Mouse (Mus musculus) embryo, embryonic 11 days (tissue): ENCODE results near the gene St6galnac3.
A peak's percentile ranks its signal among the peaks of the same experiment; 100 is the strongest.

Experiments
- DNase-seq: peaks from one replicate; pipeline ENCODE4 v3.0.0-alpha.2; 2015

The St6galnac3 gene

GRCm38 (mm10) chr3:153272241-153272640 lies 452.7 kb downstream of the St6galnac3 start:
- DNase-seq: no peak

DNA sequence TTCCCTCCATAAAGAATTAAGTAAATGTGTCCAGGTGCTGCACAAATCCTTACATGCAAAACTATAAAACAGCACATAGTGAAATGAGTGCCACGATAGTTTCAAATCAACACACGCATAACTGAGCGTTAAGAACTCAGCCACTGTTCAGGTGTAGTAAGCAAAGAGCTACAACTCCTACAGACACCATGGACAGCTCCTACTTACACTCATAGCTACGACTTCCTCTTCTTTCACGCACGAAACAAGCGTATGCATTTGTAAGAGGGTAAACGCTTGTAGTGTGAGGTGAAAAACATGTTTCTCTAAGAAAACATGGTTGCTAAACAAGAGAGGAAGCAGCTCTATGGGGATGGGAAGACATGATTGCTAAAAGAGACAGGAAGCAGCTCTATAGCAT lies 457.6 kb downstream of the St6galnac3 start:
- peak; percentile 69 for DNase-seq

DNA sequence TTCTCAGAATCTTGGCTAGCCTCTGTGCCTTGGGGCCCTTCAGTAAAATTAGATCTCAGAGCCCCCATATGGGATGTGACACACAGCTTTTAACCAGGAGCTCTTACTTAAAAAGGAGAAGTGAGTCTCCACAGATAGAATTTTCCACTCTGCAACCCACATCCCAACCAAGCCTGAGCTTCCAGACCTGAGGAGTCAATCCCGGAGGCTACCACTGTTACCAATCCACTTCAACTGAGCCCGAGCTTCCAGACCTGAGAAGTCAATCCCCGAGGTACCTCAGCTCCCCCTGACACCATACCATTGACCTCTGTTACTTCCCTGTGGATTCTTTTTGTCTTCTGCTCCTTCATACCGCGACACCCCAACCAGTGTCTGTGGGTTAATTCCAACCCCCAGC lies 463.0 kb downstream of the St6galnac3 start:
- DNase-seq: no peak

- DNase-seq: no peak
Observed at GRCm38 (mm10) chr3:153260225-153260933, 464.6 kb downstream of the St6galnac3 start.

DNA sequence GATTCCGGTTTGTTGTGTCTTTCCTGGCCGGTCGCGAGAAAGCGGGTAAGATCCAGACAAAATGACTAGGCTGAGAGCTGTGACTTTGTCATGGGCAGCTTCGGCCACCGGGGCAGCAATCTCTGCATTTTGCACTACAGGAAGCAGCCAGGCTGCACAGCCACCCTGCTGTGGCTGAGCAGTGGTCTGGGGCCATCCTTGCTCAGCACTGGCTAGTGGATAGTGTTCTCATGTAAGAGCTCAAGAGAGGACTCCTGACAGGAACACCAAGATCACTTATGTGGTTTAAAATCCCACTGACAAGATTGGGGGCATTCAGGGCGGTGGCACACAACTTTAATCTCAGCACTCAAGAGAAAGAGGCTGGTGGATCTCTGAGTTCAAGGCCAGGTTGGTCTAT lies 469.1 kb downstream of the St6galnac3 start:
- DNase-seq: no peak

DNA sequence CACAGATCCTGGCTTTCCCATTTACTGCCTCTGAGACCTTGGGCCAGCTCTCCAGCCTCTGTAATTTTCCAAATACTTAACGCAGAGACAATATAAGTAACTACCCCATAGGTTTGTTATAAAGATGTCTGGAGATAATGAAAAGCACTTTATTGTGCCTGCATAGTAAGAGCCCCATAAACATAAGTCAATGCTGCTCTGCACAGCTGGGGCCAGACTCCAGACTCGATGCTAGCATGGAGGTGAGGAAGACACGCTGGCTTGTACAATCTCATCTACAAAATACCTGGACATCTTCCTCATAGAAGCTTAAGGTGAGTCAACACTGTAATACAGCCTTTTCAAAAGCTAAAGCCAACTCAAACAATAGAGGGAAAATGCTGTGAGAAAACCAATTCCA lies 473.3 kb downstream of the St6galnac3 start:
- DNase-seq: no peak

GRCm38 (mm10) chr3:153250598-153251257 lies 474.2 kb downstream of the St6galnac3 start:
- peak; percentile 80 for DNase-seq

DNA sequence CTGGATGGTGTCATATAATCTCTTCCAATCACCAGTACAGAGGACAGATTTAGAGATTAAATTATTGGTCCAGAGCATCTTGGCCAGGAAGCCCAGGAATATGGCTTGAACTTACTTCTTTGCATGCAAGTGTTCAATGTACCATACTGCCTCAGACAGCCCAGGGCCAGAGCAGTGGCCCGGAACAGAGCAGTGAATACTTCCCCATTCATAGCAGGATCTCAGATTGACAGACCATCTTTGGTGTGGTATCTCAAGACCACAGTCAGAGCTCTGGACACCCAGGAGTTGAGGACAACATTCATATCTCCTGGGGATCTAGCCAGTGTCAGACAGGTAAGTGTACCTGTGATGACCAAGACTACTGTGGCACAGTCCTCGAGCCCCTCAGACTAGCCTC lies 476.1 kb downstream of the St6galnac3 start:
- DNase-seq: no peak

- peak; percentile 39 for DNase-seq
Observed at GRCm38 (mm10) chr3:153248029-153248428, 476.9 kb downstream of the St6galnac3 start.

- DNase-seq: peak; percentile 24
Observed at GRCm38 (mm10) chr3:153242524-153242923, 482.4 kb downstream of the St6galnac3 start.

DNA sequence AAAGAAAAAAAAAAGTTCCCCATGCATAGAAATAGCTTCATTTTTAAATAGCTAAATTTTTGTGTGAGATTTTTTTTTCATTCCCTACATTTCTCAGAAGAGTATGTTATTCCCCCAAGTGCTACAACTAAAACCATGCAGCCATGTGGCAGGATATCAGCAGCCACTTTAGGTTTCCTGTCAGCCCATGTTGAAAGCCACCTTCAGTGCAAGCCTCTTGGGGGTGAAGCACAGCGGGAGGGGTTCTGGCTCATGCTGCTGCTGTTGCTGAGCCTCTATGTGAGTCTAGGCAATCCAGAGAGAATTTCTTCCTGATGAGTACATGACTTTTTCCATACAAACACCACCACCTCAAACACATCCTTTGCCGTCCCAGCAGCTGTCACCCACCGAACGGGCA lies 483.8 kb downstream of the St6galnac3 start:
- DNase-seq: no peak

DNA sequence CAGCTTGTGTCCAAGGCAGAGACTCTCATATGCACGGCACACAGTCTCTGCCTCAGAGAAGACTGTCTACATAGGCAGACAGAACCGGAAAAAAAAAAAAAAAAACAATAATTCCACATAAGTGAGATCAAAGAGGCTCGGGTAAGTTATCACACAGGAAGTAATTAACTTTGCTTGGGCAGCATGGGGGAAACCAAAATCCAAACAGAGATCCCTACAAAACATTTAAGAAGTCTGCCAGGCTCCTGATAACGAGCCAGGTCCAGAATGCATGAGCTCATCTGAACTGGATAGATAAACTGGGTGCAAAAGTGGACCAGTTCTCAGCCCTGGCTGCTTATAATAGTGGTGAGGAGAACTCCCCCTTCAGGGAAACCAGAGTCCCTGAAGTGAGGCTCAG lies 484.6 kb downstream of the St6galnac3 start:
- no peak for DNase-seq

DNA sequence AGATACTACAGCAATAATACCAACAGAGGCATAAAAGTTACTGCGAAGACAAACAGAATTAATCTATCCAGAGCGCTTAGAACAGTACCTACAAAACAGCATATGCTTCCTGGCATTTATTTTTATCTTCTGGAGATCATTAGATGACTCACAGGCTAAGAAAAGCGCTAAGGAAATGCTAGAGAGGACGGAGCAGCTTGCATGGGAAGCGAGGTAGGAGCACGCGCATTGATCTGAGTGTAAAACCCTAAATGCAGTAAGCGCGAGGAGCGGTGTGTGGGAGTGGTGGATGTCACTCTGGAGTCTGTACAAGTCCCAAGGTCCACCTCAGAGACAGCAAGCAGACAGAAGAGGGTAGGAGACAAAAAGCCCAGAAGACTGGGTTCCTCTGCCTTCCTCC lies 486.6 kb downstream of the St6galnac3 start:
- no peak for DNase-seq

DNA sequence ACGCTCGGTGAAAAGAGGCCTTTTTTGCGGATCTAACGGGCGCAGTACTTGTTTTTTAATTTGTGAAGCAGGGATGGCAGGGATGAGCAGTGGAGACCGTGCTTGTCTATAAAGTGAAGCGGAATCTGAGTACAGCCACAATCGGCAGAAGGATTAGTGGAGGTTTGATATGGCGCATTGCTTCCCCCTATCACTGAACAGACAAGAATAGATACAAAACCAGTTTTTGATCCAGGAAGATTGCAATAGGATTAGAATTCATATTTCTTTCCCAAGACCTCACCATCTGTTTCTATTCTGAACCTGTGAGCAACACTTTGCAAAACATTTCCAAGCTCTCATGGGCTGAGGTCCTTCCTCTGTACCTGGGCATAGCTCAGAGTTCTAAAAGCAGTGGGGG lies 488.7 kb downstream of the St6galnac3 start:
- DNase-seq: no peak

GRCm38 (mm10) chr3:153222611-153223402 lies 502.2 kb downstream of the St6galnac3 start:
- DNase-seq: no peak

- DNase-seq: no peak
Observed at GRCm38 (mm10) chr3:153219391-153219790, 505.6 kb downstream of the St6galnac3 start.

DNA sequence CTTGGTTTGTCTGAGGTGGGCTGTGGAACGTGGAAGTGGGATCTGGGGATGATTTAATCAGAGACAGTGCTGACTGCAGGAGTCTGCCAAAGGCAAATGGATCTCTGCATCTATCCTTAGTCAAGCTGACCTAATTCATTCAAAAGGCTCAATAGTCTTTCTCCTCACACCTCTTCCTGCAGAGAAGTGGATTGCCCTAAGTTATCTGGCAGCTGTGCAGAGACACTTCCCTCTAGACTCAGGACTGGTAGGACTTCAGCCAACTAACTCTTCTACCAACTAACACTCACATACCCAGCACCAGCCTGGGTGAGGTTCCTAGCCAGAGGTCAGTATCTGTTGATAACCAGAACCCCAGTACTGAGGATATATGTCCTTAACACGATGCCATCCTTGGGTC lies 516.8 kb downstream of the St6galnac3 start:
- no peak for DNase-seq

DNA sequence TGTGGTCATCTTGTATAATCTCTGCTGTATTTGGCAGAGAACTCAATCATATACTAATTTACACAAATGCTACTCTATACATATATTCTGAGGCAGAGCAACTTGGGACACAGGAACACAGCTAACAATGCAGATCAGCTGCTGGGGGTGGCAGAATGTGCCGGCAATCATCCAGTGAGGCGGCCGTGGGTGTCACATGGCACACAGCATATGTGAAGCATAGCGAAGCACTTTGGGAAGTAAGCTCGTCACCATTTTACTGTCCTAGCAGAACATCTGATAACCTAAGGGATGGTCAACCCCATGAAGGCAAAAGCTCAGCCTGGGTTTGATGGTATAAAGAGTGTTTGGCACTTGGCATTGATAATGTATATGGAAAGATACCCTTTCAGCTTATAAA lies 520.9 kb downstream of the St6galnac3 start:
- DNase-seq: no peak

- DNase-seq: no peak
Observed at GRCm38 (mm10) chr3:153201835-153202234, 523.1 kb downstream of the St6galnac3 start.

DNA sequence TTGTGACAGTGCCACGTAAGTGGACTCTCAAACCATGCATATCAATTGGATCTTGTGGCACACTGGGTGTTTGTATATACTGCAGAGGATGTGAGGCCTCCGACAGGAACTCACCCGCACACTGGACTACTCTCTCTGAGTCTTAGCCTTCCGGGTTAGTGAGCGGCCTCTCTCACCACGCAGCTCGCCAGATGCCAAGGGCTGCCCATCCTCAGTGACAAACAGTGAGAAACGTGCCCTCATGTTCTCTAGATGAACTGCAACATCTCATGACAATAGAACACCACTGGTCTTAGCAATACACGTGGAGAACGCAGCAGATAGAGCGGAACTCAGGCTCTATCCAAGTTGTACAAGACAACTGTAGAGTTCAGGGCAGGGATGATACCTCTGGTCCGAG lies 524.2 kb downstream of the St6galnac3 start:
- DNase-seq: no peak

DNA sequence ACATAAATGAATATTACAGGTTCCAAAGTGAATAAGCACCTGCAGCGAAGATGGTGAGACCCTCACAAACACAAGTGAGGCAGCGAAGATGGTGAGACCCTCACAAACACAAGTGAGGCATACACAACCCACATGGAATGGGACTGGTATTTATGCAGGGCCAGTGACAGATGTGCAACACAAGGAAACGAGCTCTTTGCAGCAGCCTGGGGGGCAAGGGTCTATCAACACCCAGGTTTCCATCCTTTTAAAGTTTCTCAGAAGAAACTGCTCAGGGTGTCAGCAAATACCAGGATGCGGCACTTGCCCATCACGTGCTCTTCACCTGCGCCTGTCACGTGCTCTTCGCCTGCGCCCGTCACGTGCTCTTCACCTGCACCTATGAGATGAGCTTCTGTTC lies 524.9 kb downstream of the St6galnac3 start:
- no peak for DNase-seq

- DNase-seq: no peak
Observed at GRCm38 (mm10) chr3:153199251-153199650, 525.7 kb downstream of the St6galnac3 start.

DNA sequence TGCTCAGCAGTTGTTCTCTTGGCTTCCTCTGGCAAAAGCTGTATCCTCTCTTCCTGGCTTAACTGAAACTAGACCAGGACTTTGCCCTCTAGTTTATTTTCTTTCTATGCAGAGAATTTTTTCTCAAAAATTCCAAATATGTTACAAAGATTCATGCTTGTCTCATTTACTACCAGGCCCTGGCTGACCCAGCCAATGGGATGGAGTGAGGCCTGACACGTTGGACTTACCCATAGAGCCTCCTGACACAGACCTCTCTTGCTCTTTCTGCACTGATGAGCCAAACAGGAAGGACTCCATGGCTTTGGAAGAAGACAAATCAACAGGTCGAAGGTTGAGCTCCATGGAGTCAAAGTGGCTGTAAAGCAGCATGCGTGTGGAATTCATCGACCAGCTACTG lies 526.5 kb downstream of the St6galnac3 start:
- peak; percentile 21 for DNase-seq

DNA sequence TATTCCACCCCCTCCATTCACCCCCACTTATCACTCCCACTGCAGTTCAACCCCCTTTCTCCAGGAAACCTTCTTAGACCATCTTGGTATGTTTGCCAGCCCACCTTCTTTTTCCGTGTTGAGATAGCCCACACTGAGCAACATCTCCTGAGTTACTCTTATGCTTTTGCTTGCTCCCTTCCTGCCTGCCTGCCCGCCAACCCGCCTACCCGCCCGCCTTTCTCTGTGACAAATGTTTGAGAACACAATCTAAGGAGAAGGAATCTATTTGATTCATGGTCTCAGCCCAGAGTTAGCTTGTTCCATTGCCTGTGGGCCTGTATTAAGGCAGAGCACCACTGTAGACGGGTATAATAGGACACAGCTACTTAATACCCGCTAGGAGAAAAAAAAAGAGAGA lies 531.9 kb downstream of the St6galnac3 start:
- no peak for DNase-seq
